Mouse (Mus musculus) kidney, postnatal 25 days (tissue): ENCODE results near the gene Gm42688.

ENCODE experiments used
- DNase-seq, 2 experiments: peaks; one replicate each; pipeline ENCODE4 v3.0.0; 2021; ENCODE audit warnings: mixed read lengths in 2 of 2

Gm42688 gene

GRCm38 (mm10) chr6:83118369-83118768 is 17.0 kb downstream of the Gm42688 start:
- DNase-seq: no peak

GRCm38 (mm10) chr6:83118825-83119733 is 17.7 kb downstream of the Gm42688 start:
- peak in 1 of 2 experiments; percentile 56 for DNase-seq

GRCm38 (mm10) chr6:83119734-83120051 is 18.3 kb downstream of the Gm42688 start:
- DNase-seq: peak; percentile 56 to 71

- peak; percentile 96 to 99 for DNase-seq
Observed at GRCm38 (mm10) chr6:83120930-83121862, 19.8 kb downstream of the Gm42688 start, which contains the start of gene Wbp1. Gene Wbp1, minus strand, starts transcription at chr6:83121559.

GRCm38 (mm10) chr6:83121863-83122710 is 20.7 kb downstream of the Gm42688 start:
- no peak for DNase-seq

GRCm38 (mm10) chr6:83122961-83123360 is 21.5 kb downstream of the Gm42688 start:
- no peak for DNase-seq

- DNase-seq: peak; percentile 93 to 96
Observed at GRCm38 (mm10) chr6:83124851-83125312, 23.5 kb downstream of the Gm42688 start.

GRCm38 (mm10) chr6:83125331-83125730 is 23.9 kb downstream of the Gm42688 start, which contains the start of gene Ino80b:
Gene Ino80b, minus strand, starts transcription at chr6:83125431.
- no peak for DNase-seq

- no peak for DNase-seq
Observed at GRCm38 (mm10) chr6:83127419-83127818, 26.0 kb downstream of the Gm42688 start.

- peak; percentile 68 to 89 for DNase-seq
Observed at GRCm38 (mm10) chr6:83131469-83132034, 30.1 kb downstream of the Gm42688 start.

- DNase-seq: peak in 1 of 2 experiments; percentile 45
Observed at GRCm38 (mm10) chr6:83132176-83132919, 30.9 kb downstream of the Gm42688 start.

GRCm38 (mm10) chr6:83134226-83134625 is 32.8 kb downstream of the Gm42688 start:
- DNase-seq: peak in 1 of 2 experiments; percentile 77

GRCm38 (mm10) chr6:83134951-83135513 is 33.6 kb downstream of the Gm42688 start, which contains the start of gene Rtkn:
Gene Rtkn, plus strand, starts transcription at chr6:83135463.
- peak in 1 of 2 experiments; percentile 86 for DNase-seq

GRCm38 (mm10) chr6:83135571-83136161 is 34.2 kb downstream of the Gm42688 start:
- peak; percentile 75 to 91 for DNase-seq

GRCm38 (mm10) chr6:83136291-83136880 is 35.0 kb downstream of the Gm42688 start:
- DNase-seq: no peak

GRCm38 (mm10) chr6:83136881-83137575 is 35.6 kb downstream of the Gm42688 start:
- peak; percentile 73 to 83 for DNase-seq

- DNase-seq: peak; percentile 94 to 95
Observed at GRCm38 (mm10) chr6:83137576-83137950, 36.1 kb downstream of the Gm42688 start.

GRCm38 (mm10) chr6:83138056-83138455 is 36.6 kb downstream of the Gm42688 start:
- peak in 1 of 2 experiments; percentile 60 for DNase-seq

GRCm38 (mm10) chr6:83140044-83140443 is 38.6 kb downstream of the Gm42688 start:
- DNase-seq: no peak
